Mouse (Mus musculus): Measurements from ENCODE around the gene Tlcd1. TPM values are rescaled to one million over a fixed set of nuclear protein-coding genes. Genes with fewer than 3 reads are reported as not detected.

Gene Tlcd1
- polyA plus RNA-seq, 1 experiment from 2014 or later, result 52.5 TPM

DNA sequence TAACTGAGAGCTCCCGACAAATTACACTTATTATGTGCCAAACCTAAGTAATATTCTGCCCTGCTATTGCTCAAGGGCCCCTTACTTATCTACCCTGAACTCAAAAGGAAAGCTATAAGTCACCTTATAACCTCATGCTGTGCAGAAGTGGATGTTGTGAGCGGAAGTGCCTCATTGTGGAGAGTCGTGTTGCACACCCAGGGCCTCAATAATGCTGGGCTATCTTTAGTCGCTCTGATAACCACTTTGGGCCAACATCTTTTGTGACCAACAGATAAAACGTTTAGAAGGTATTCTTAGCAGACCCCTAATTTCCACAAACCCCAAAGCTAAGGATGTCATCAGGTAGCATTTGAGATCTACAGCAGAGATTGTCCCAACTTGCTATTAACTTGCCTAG, 35.8 kb upstream of the Tlcd1 start:
- H3K4me3 ChIP-seq (ENCODE audit: low read depth, low read length), result no peak overlapping the region
- no peaks in the 10 kb centered on the region for H3K9me3 ChIP-seq (ENCODE audit: control insufficient read depth, low read length)
- H3K27me3 ChIP-seq (replicated peaks; ENCODE audit: control insufficient read depth, insufficient read depth, low read length), result no peaks in the 10 kb centered on the region
- H3K9ac ChIP-seq (ENCODE audit: low read depth, low read length), result no peak overlapping the region
- H3K36me3 ChIP-seq (ENCODE audit: control insufficient read depth, insufficient read depth, low read length), result 0 out of 2 replicates have a peak, but pooled peaks cover 2% of the 10 kb centered on the region
- H3K4me2 ChIP-seq, result peak overlapping the region; percentile 16; the same call in 1 of the 2 replicates
- 48% methylated on average over 5 of the region's 5 CpGs for WGBS
- DNase-seq (ENCODE audit: low spot score) (no peak), ATAC-seq (replicated peaks; ENCODE audit: low FRiP score) (peak; percentile 54; the same call in 1 of the 2 replicates)
- H3K4me1 ChIP-seq (replicated peaks; ENCODE audit: control insufficient read depth, insufficient read depth, low read length), result peaks cover 29% of the 10 kb centered on the region
- H3K27ac ChIP-seq (ENCODE audit: low read depth, low read length), result peak overlapping the region; percentile 13; the same call in 1 of the 2 replicates

- Histone ChIP-seq H3K27me3 (replicated peaks; ENCODE audit: control insufficient read depth, insufficient read depth, low read length) (no peaks in the 10 kb centered on the region), H3K9me3 (ENCODE audit: control insufficient read depth, low read length) (no peaks in the 10 kb centered on the region), H3K4me2 (no peak overlapping the region), H3K9ac (ENCODE audit: low read depth, low read length) (no peak overlapping the region), H3K27ac (ENCODE audit: low read depth, low read length) (no peak overlapping the region), H3K4me1 (replicated peaks; ENCODE audit: control insufficient read depth, insufficient read depth, low read length) (peaks cover 18% of the 10 kb centered on the region), H3K4me3 (ENCODE audit: low read depth, low read length) (no peak overlapping the region), H3K36me3 (ENCODE audit: control insufficient read depth, insufficient read depth, low read length) (peaks cover 5% of the 10 kb centered on the region; the same call in 1 of the 2 replicates)
- DNase-seq (ENCODE audit: low spot score), result no peak
- ATAC-seq (replicated peaks; ENCODE audit: low FRiP score), result no peak
- 94% methylated on average over 2 of the region's 2 CpGs for WGBS
These were observed 33.0 kb upstream of the Tlcd1 start for GRCm38 (mm10) chr11:78143520-78143919.

GRCm38 (mm10) chr11:78146168-78146567, 30.3 kb upstream of the Tlcd1 start:
- no peaks in the 10 kb centered on the region for H3K27me3 ChIP-seq (replicated peaks; ENCODE audit: control insufficient read depth, insufficient read depth, low read length)
- peaks cover 15% of the 10 kb centered on the region for H3K36me3 ChIP-seq (ENCODE audit: control insufficient read depth, insufficient read depth, low read length)
- no peak overlapping the region for H3K27ac ChIP-seq (ENCODE audit: low read depth, low read length)
- no peak overlapping the region for H3K4me3 ChIP-seq (ENCODE audit: low read depth, low read length)
- no peak overlapping the region for H3K9ac ChIP-seq (ENCODE audit: low read depth, low read length)
- 83% methylated on average over 5 of the region's 5 CpGs for WGBS
- no peak for DNase-seq (ENCODE audit: low spot score)
- H3K9me3 ChIP-seq (ENCODE audit: control insufficient read depth, low read length), result no peaks in the 10 kb centered on the region
- peaks cover 6% of the 10 kb centered on the region for H3K4me1 ChIP-seq (replicated peaks; ENCODE audit: control insufficient read depth, insufficient read depth, low read length)
- no peak overlapping the region for H3K4me2 ChIP-seq
- no peak for ATAC-seq (replicated peaks; ENCODE audit: low FRiP score)

DNA sequence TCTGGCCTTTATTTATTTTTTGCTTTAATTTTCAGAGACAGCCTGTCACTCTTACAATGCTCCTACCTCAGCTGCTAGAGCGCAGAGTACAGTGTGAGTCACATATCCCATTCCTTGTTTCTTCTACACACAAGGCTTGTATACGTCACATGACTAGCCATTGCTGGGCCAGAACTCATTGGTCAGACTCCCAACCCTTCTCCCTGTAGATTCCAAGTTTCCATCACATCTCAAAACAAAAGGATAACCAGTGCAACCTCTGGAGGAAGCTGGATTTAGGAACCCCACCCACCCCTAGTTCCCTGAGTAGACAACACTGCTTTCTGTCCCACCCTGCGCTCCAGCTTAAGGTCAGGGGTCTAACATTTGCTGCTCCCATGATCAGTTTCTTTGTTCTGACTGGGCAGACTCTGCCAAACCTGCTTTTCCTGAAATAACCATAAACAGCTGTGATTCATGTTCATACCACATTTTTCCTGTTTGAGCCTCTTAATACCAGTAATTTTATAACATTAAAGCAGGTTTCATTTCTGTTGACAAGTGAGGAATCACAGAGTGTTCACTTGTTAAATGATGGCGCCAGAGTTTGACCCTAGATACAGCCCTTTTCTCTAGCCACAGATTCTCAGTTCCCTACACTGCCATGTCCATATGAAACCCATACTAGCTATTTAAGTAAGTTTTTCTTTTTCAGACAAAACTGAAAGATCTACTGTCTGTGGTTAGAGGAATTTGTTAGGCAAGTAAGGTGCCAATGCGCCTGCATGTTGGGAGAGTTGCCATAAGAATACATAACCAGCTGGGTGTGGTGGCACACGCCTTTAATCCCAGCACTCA, 29.6 kb upstream of the Tlcd1 start:
- no peaks in the 10 kb centered on the region for H3K4me1 ChIP-seq (replicated peaks; ENCODE audit: control insufficient read depth, insufficient read depth, low read length)
- no peak for ATAC-seq (replicated peaks; ENCODE audit: low FRiP score)

GRCm38 (mm10) chr11:78151161-78151560, 25.4 kb upstream of the Tlcd1 start:
- no peak overlapping the region for H3K4me2 ChIP-seq
- no peak for DNase-seq (ENCODE audit: low spot score)
- H3K27ac ChIP-seq (ENCODE audit: low read depth, low read length), result no peak overlapping the region
- no peak for ATAC-seq (replicated peaks; ENCODE audit: low FRiP score)
- WGBS, result 29% methylated on average over 1 of the region's 1 CpGs
- no peak overlapping the region for H3K4me3 ChIP-seq (ENCODE audit: low read depth, low read length)
- no peaks in the 10 kb centered on the region for H3K9me3 ChIP-seq (ENCODE audit: control insufficient read depth, low read length)
- no peaks in the 10 kb centered on the region for H3K27me3 ChIP-seq (replicated peaks; ENCODE audit: control insufficient read depth, insufficient read depth, low read length)
- no peaks in the 10 kb centered on the region for H3K4me1 ChIP-seq (replicated peaks; ENCODE audit: control insufficient read depth, insufficient read depth, low read length)
- H3K9ac ChIP-seq (ENCODE audit: low read depth, low read length), result no peak overlapping the region
- H3K36me3 ChIP-seq (ENCODE audit: control insufficient read depth, insufficient read depth, low read length), result peaks cover 41% of the 10 kb centered on the region

More for the DNA sequence above, 29.6 kb upstream of the Tlcd1 start:
- H3K9ac ChIP-seq (ENCODE audit: low read depth, low read length), result no peak overlapping the region
- no peak overlapping the region for H3K4me2 ChIP-seq
- H3K9me3 ChIP-seq (ENCODE audit: control insufficient read depth, low read length), result no peaks in the 10 kb centered on the region
- H3K27me3 ChIP-seq (replicated peaks; ENCODE audit: control insufficient read depth, insufficient read depth, low read length), result no peaks in the 10 kb centered on the region
- no peak overlapping the region for H3K4me3 ChIP-seq (ENCODE audit: low read depth, low read length)
- 92% methylated on average over 6 of the region's 6 CpGs for WGBS
- H3K36me3 ChIP-seq (ENCODE audit: control insufficient read depth, insufficient read depth, low read length), result peaks cover 16% of the 10 kb centered on the region
- H3K27ac ChIP-seq (ENCODE audit: low read depth, low read length), result no peak overlapping the region
- DNase-seq (ENCODE audit: low spot score), result no peak

DNA sequence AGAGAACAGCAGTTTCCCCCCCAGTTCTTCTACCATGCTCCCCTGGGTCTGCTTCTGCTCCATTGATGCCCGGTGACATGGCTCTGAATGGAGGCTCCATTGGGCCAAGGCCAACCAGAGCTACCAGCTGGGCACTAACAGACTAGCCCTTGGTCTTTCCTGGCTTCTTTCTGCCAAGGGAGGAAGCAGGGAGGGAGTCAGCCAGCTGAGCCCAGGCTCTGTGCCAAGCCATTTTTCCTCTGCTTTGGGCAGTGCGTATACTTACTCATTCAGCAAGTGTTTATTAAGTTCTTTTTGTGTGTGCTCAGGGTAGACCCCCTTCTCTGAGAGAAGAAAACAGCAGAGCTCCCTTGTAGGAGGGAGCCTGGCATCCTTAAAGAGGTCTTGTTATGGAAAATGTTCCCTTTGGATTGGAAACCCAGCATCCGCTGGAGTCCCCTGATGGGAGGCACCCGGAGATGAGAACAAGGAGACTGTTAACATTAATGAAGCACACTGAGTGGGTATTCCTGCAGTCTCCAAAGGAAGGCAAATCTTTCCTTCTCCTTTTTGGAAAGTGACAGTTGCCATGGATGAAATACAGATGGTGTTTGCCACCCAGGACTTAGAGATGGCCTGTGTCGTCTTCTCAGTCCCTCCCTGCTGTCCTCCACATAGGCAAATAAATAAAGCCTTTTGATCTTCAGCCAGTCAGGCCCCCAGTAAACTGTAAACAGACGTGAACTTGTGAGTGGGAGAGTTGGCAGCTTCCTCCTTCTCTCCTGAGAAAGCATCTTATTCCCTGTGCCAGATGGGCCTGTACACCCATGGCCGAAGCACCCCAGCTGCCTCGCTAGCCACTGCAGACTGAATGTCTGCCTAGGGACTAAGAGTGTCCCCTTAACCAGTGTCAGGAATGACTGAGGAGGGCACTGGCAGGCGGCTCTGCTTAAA, 23.9 kb upstream of the Tlcd1 start:
- Histone ChIP-seq H3K9ac (ENCODE audit: low read depth, low read length) (no peak overlapping the region), H3K27me3 (replicated peaks; ENCODE audit: control insufficient read depth, insufficient read depth, low read length) (no peaks in the 10 kb centered on the region), H3K27ac (ENCODE audit: low read depth, low read length) (0 out of 2 replicates have a peak overlapping the region, but pooled peaks have one; percentile 38), H3K9me3 (ENCODE audit: control insufficient read depth, low read length) (no peaks in the 10 kb centered on the region), H3K36me3 (ENCODE audit: control insufficient read depth, insufficient read depth, low read length) (peaks cover 46% of the 10 kb centered on the region), H3K4me3 (ENCODE audit: low read depth, low read length) (no peak overlapping the region; the same call in 1 of the 2 replicates), H3K4me1 (replicated peaks; ENCODE audit: control insufficient read depth, insufficient read depth, low read length) (no peaks in the 10 kb centered on the region), H3K4me2 (no peak overlapping the region)
- DNase-seq (ENCODE audit: low spot score), result no peak
- no peak for ATAC-seq (replicated peaks; ENCODE audit: low FRiP score)
- WGBS, result 83% methylated on average over 9 of the region's 9 CpGs

GRCm38 (mm10) chr11:78153778-78154177, 22.7 kb upstream of the Tlcd1 start:
- no peak overlapping the region for H3K9ac ChIP-seq (ENCODE audit: low read depth, low read length)
- no peak for ATAC-seq (replicated peaks; ENCODE audit: low FRiP score)
- H3K4me2 ChIP-seq, result no peak overlapping the region
- no peak for DNase-seq (ENCODE audit: low spot score)
- no peaks in the 10 kb centered on the region for H3K27me3 ChIP-seq (replicated peaks; ENCODE audit: control insufficient read depth, insufficient read depth, low read length)
- no peaks in the 10 kb centered on the region for H3K4me1 ChIP-seq (replicated peaks; ENCODE audit: control insufficient read depth, insufficient read depth, low read length)
- H3K9me3 ChIP-seq (ENCODE audit: control insufficient read depth, low read length), result no peaks in the 10 kb centered on the region
- H3K36me3 ChIP-seq (ENCODE audit: control insufficient read depth, insufficient read depth, low read length), result peaks cover 52% of the 10 kb centered on the region
- no peak overlapping the region for H3K4me3 ChIP-seq (ENCODE audit: low read depth, low read length)
- H3K27ac ChIP-seq (ENCODE audit: low read depth, low read length), result no peak overlapping the region
- 89% methylated on average over 13 of the region's 13 CpGs for WGBS

DNA sequence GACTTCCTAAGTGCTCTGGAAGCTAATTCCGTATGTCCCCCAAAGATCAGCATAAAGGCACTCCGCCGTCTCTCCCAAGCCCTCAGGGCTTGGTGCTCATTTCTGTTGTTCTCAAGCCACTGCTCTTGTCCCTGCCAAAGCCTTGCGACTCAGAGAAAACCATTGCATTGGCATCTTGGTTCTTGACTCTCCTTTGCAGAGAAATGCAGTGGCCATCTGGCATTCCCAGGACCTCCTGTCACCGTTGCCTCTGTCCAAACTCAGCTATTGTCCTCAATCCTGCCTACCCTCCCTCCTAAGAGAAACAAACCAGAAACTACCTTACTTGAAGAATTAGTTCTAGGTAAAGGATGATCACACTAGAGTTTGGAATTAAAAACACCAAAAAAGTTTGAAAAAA, 20.8 kb upstream of the Tlcd1 start:
- DNase-seq (ENCODE audit: low spot score), result no peak
- ATAC-seq (replicated peaks; ENCODE audit: low FRiP score), result no peak
- H3K27ac ChIP-seq (ENCODE audit: low read depth, low read length), result no peak overlapping the region
- H3K27me3 ChIP-seq (replicated peaks; ENCODE audit: control insufficient read depth, insufficient read depth, low read length), result no peaks in the 10 kb centered on the region
- H3K36me3 ChIP-seq (ENCODE audit: control insufficient read depth, insufficient read depth, low read length), result peaks cover 59% of the 10 kb centered on the region
- 82% methylated on average over 5 of the region's 5 CpGs for WGBS
- no peak overlapping the region for H3K9ac ChIP-seq (ENCODE audit: low read depth, low read length)
- H3K9me3 ChIP-seq (ENCODE audit: control insufficient read depth, low read length), result no peaks in the 10 kb centered on the region
- H3K4me1 ChIP-seq (replicated peaks; ENCODE audit: control insufficient read depth, insufficient read depth, low read length), result 0 out of 2 replicates have a peak, but pooled peaks cover 3% of the 10 kb centered on the region
- H3K4me3 ChIP-seq (ENCODE audit: low read depth, low read length), result no peak overlapping the region
- no peak overlapping the region for H3K4me2 ChIP-seq
